Mouse (Mus musculus): ENCODE measurements around the gene Ngrn.

GRCm38 (mm10) chr7:80231971-80232488, 29.0 kb upstream of the Ngrn start:
- TF ChIP-seq CTCF (IDR thresholded peaks at IDR 0.05; ENCODE audit: control insufficient read depth, insufficient read depth, low read length): no peak
- no peak for TF ChIP-seq POLR2A (IDR thresholded peaks at IDR 0.05; ENCODE audit: borderline replicate concordance, control insufficient read depth, low read depth, low read length)
